Mouse (Mus musculus): Measurements from ENCODE around the gene Cyp2w1. TPM values are rescaled to one million over a fixed set of nuclear protein-coding genes. Genes with fewer than 3 reads are reported as not detected.

Gene Cyp2w1
- polyA plus RNA-seq, 1 experiment from 2014 or later, result 11.5 TPM

- ATAC-seq (ENCODE audit: low read depth), result no peak; the same call in 1 of the 2 replicates
- H3K27me3 ChIP-seq (replicated peaks; ENCODE audit: control insufficient read depth, insufficient read depth, low read length), result no peaks in the 10 kb centered on the region
- no peak within 1 kb of the TSS for H3K4me3 ChIP-seq (ENCODE audit: low read depth, low read length)
- H3K4me2 ChIP-seq (ENCODE audit: low read depth, low read length), result peak within 1 kb of the TSS; percentile 38
- H3K4me1 ChIP-seq (ENCODE audit: control insufficient read depth, insufficient read depth, low read length), result peaks cover 8% of the 10 kb centered on the region; the same call in 1 of the 2 replicates
- H3K27ac ChIP-seq (replicated peaks; ENCODE audit: low read depth, low read length), result peak within 1 kb of the TSS; percentile 78
- WGBS, result 51% methylated on average over 5 of the region's 5 CpGs
- H3K36me3 ChIP-seq (ENCODE audit: control insufficient read depth, insufficient read depth, low read length), result no peaks in the 10 kb centered on the region
- peak within 1 kb of the TSS; percentile 35; the same call in 1 of the 2 replicates for H3K9ac ChIP-seq (ENCODE audit: low read depth, low read length)
- DNase-seq (ENCODE audit: low spot score), result peak; percentile 64
- no peaks in the 10 kb centered on the region for H3K9me3 ChIP-seq (ENCODE audit: control insufficient read depth, low read length)
Measured at GRCm38 (mm10) chr5:139351134-139351533, 1.3 kb upstream of the Cyp2w1 start, which contains the start of gene Cox19. TSS of gene Cox19 (minus strand) at chr5:139351418.

- Histone ChIP-seq H3K4me1 (ENCODE audit: control insufficient read depth, insufficient read depth, low read length) (peaks cover 8% of the 10 kb centered on the region; the same call in 1 of the 2 replicates), H3K9ac (ENCODE audit: low read depth, low read length) (peak overlapping the region; percentile 35; the same call in 1 of the 2 replicates), H3K27ac (replicated peaks; ENCODE audit: low read depth, low read length) (peak overlapping the region; percentile 78), H3K4me3 (ENCODE audit: low read depth, low read length) (no peak overlapping the region), H3K27me3 (replicated peaks; ENCODE audit: control insufficient read depth, insufficient read depth, low read length) (no peaks in the 10 kb centered on the region), H3K36me3 (ENCODE audit: control insufficient read depth, insufficient read depth, low read length) (no peaks in the 10 kb centered on the region), H3K9me3 (ENCODE audit: control insufficient read depth, low read length) (no peaks in the 10 kb centered on the region), H3K4me2 (ENCODE audit: low read depth, low read length) (peak overlapping the region; percentile 8; the same call in 1 of the 2 replicates)
- ATAC-seq (ENCODE audit: low read depth), result peak; percentile 78
- DNase-seq (ENCODE audit: low spot score), result peak; percentile 86
- whole genome bisulfite sequencing, result 27% methylated on average over 8 of the region's 8 CpGs
Measured at GRCm38 (mm10) chr5:139351628-139352027, 789 bp upstream of the Cyp2w1 start.

GRCm38 (mm10) chr5:139353496-139353895, 1.1 kb downstream of the Cyp2w1 start:
- Histone ChIP-seq H3K27me3 (replicated peaks; ENCODE audit: control insufficient read depth, insufficient read depth, low read length) (no peaks in the 10 kb centered on the region), H3K27ac (replicated peaks; ENCODE audit: low read depth, low read length) (no peak overlapping the region), H3K4me3 (ENCODE audit: low read depth, low read length) (peak overlapping the region; percentile 13; the same call in 1 of the 2 replicates), H3K4me1 (ENCODE audit: control insufficient read depth, insufficient read depth, low read length) (peaks cover 8% of the 10 kb centered on the region; the same call in 1 of the 2 replicates), H3K36me3 (ENCODE audit: control insufficient read depth, insufficient read depth, low read length) (no peaks in the 10 kb centered on the region), H3K9me3 (ENCODE audit: control insufficient read depth, low read length) (no peaks in the 10 kb centered on the region), H3K9ac (ENCODE audit: low read depth, low read length) (0 out of 2 replicates have a peak overlapping the region, but pooled peaks have one; percentile 30), H3K4me2 (ENCODE audit: low read depth, low read length) (peak overlapping the region; percentile 38)
- ATAC-seq (ENCODE audit: low read depth) (no peak), DNase-seq (ENCODE audit: low spot score) (no peak)
- WGBS, result 49% methylated on average over 10 of the region's 10 CpGs

GRCm38 (mm10) chr5:139353946-139354345, 1.5 kb downstream of the Cyp2w1 start:
- no peak overlapping the region for H3K27ac ChIP-seq (replicated peaks; ENCODE audit: low read depth, low read length)
- no peaks in the 10 kb centered on the region for H3K9me3 ChIP-seq (ENCODE audit: control insufficient read depth, low read length)
- ATAC-seq (ENCODE audit: low read depth) (0 out of 2 replicates have a peak, but pooled peaks have one; percentile 3), DNase-seq (ENCODE audit: low spot score) (no peak)
- WGBS, result 69% methylated on average over 6 of the region's 11 CpGs
- no peaks in the 10 kb centered on the region for H3K27me3 ChIP-seq (replicated peaks; ENCODE audit: control insufficient read depth, insufficient read depth, low read length)
- no peaks in the 10 kb centered on the region for H3K36me3 ChIP-seq (ENCODE audit: control insufficient read depth, insufficient read depth, low read length)
- peaks cover 8% of the 10 kb centered on the region; the same call in 1 of the 2 replicates for H3K4me1 ChIP-seq (ENCODE audit: control insufficient read depth, insufficient read depth, low read length)
- peak overlapping the region; percentile 13; the same call in 1 of the 2 replicates for H3K4me3 ChIP-seq (ENCODE audit: low read depth, low read length)
- peak overlapping the region; percentile 15 for H3K4me2 ChIP-seq (ENCODE audit: low read depth, low read length)
- H3K9ac ChIP-seq (ENCODE audit: low read depth, low read length), result 0 out of 2 replicates have a peak overlapping the region, but pooled peaks have one; percentile 30

GRCm38 (mm10) chr5:139355235-139355772, 2.9 kb downstream of the Cyp2w1 start:
- Histone ChIP-seq H3K9me3 (ENCODE audit: control insufficient read depth, low read length) (no peaks in the 10 kb centered on the region), H3K36me3 (ENCODE audit: control insufficient read depth, insufficient read depth, low read length) (no peaks in the 10 kb centered on the region), H3K4me3 (ENCODE audit: low read depth, low read length) (no peak overlapping the region), H3K27ac (replicated peaks; ENCODE audit: low read depth, low read length) (no peak overlapping the region), H3K9ac (ENCODE audit: low read depth, low read length) (no peak overlapping the region), H3K4me1 (ENCODE audit: control insufficient read depth, insufficient read depth, low read length) (peaks cover 8% of the 10 kb centered on the region; the same call in 1 of the 2 replicates), H3K4me2 (ENCODE audit: low read depth, low read length) (no peak overlapping the region), H3K27me3 (replicated peaks; ENCODE audit: control insufficient read depth, insufficient read depth, low read length) (no peaks in the 10 kb centered on the region)
- peak; percentile 58 for DNase-seq (ENCODE audit: low spot score)
- ATAC-seq (ENCODE audit: low read depth), result no peak
- WGBS, result 37% methylated on average over 17 of the region's 19 CpGs

DNA sequence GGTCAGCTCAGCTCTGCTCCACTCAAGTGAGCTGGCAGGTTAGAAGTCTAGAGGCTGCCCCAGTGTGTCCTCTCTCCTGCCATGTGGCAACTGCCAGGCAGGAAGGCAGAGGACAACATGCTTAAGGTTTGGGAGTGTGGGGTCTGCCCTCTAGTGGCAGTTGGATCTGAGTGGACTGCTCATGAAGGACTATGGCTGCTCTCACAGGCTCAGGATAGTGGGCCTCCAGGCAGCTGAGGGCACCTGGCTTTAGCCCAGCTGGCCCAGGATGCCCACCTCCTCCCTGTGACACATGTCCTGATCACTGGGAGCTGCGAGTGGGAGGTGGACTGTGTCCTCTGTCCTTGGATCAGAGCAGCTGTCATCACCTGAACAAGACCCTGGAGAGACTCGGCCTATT, 6.2 kb downstream of the Cyp2w1 start:
- Histone ChIP-seq H3K9ac (ENCODE audit: low read depth, low read length) (no peak overlapping the region), H3K9me3 (ENCODE audit: control insufficient read depth, low read length) (no peaks in the 10 kb centered on the region), H3K4me3 (ENCODE audit: low read depth, low read length) (no peak overlapping the region), H3K27me3 (replicated peaks; ENCODE audit: control insufficient read depth, insufficient read depth, low read length) (no peaks in the 10 kb centered on the region), H3K27ac (replicated peaks; ENCODE audit: low read depth, low read length) (no peak overlapping the region), H3K4me1 (ENCODE audit: control insufficient read depth, insufficient read depth, low read length) (no peaks in the 10 kb centered on the region), H3K36me3 (ENCODE audit: control insufficient read depth, insufficient read depth, low read length) (no peaks in the 10 kb centered on the region), H3K4me2 (ENCODE audit: low read depth, low read length) (no peak overlapping the region)
- ATAC-seq (ENCODE audit: low read depth) (no peak), DNase-seq (ENCODE audit: low spot score) (no peak)
- WGBS, result 57% methylated on average over 2 of the region's 2 CpGs

DNA sequence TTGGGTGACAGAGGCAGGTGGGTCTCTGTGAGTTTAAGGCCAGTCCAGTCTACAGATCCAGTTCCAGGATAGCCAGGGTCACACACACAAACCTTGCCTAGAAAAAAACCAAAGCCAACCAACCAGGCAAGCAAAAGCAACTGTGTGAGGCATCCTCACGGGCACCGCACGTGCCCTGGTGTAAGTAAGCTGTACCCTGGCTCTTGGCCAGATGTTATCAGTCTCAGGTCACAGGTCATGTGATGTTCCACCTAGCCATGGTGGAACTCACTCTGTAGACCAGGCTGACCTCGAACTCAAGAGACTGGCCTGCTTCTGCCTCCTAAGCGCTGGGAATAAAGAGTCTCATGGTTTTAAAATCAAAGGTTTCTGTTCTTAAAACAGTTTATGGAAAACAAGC, 6.8 kb downstream of the Cyp2w1 start:
- no peak overlapping the region for H3K4me3 ChIP-seq (ENCODE audit: low read depth, low read length)
- H3K4me2 ChIP-seq (ENCODE audit: low read depth, low read length), result no peak overlapping the region
- DNase-seq (ENCODE audit: low spot score) (no peak), ATAC-seq (ENCODE audit: low read depth) (no peak)
- H3K9me3 ChIP-seq (ENCODE audit: control insufficient read depth, low read length), result no peaks in the 10 kb centered on the region
- WGBS, result 85% methylated on average over 5 of the region's 5 CpGs
- peaks cover under 1% of the 10 kb centered on the region; the same call in 1 of the 2 replicates for H3K4me1 ChIP-seq (ENCODE audit: control insufficient read depth, insufficient read depth, low read length)
- H3K27ac ChIP-seq (replicated peaks; ENCODE audit: low read depth, low read length), result no peak overlapping the region
- H3K9ac ChIP-seq (ENCODE audit: low read depth, low read length), result no peak overlapping the region
- H3K36me3 ChIP-seq (ENCODE audit: control insufficient read depth, insufficient read depth, low read length), result no peaks in the 10 kb centered on the region
- H3K27me3 ChIP-seq (replicated peaks; ENCODE audit: control insufficient read depth, insufficient read depth, low read length), result no peaks in the 10 kb centered on the region

GRCm38 (mm10) chr5:139363858-139364257, 11.4 kb downstream of the Cyp2w1 start:
- no peak overlapping the region for H3K4me2 ChIP-seq (ENCODE audit: low read depth, low read length)
- H3K27ac ChIP-seq (replicated peaks; ENCODE audit: low read depth, low read length), result no peak overlapping the region
- no peaks in the 10 kb centered on the region for H3K27me3 ChIP-seq (replicated peaks; ENCODE audit: control insufficient read depth, insufficient read depth, low read length)
- DNase-seq (ENCODE audit: low spot score) (no peak), ATAC-seq (ENCODE audit: low read depth) (no peak)
- H3K9me3 ChIP-seq (ENCODE audit: control insufficient read depth, low read length), result no peaks in the 10 kb centered on the region
- H3K36me3 ChIP-seq (ENCODE audit: control insufficient read depth, insufficient read depth, low read length), result no peaks in the 10 kb centered on the region
- H3K4me1 ChIP-seq (ENCODE audit: control insufficient read depth, insufficient read depth, low read length), result peaks cover 12% of the 10 kb centered on the region
- H3K9ac ChIP-seq (ENCODE audit: low read depth, low read length), result no peak overlapping the region
- H3K4me3 ChIP-seq (ENCODE audit: low read depth, low read length), result no peak overlapping the region
- 68% methylated on average over 6 of the region's 7 CpGs for WGBS

All from embryonic facial prominence, embryonic 14.5 days (tissue).